Mouse (Mus musculus) cerebellum, adult 11-12 months (tissue): ENCODE measurements around the gene Rps6kl1.
A peak's percentile ranks its signal among the peaks of the same experiment; 100 is the strongest.

Experiments used
- DNase-seq: peaks from one replicate; pipeline ENCODE4 v3.0.0; 2022

Gene Rps6kl1

DNA sequence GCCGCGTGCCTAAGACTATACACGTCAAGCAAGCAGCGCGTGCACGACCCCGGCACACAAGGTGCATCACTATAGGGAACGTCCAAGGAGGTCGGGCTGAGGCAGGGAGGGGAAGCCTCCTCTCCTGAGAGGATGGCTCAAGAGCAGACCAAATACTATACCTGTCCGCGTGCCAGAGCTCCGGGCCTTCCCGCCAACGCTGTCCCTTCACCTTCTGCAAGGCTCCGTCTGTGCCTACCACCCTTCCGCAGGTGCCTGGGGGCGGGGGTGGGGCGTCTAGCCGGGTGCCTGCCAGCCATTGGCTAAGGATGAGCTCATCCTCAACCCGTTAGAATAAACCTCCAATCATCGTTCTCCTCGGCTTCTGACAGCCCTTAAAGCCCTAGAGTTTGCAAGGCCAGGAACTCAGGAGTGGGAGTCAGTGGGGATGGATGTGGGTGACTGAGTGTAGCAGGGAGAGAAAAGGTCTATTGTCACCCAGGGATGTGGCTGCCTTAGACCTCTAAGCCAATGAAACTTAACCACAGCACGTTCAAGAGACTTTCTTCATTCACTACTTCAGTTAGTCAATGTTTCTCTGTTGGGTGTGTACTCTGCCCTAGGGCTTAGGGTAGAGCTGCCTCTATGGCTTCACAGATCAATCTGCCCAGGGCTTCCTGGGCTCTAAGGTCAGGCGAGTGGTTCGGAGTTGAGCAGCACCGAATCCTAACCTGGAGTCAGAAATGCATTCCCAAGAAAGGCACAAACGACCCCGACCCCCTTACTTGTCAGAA, at the start of gene Rps6kl1:
Gene Rps6kl1, minus strand, starts transcription at position 263 of the 773 bp plus-strand sequence.
- peak; percentile 91 for DNase-seq

GRCm38 (mm10) chr12:85199954-85200353, 48.9 kb upstream of the Rps6kl1 start:
- no peak for DNase-seq

GRCm38 (mm10) chr12:85197936-85198335, 46.9 kb upstream of the Rps6kl1 start:
- DNase-seq, result no peak

DNA sequence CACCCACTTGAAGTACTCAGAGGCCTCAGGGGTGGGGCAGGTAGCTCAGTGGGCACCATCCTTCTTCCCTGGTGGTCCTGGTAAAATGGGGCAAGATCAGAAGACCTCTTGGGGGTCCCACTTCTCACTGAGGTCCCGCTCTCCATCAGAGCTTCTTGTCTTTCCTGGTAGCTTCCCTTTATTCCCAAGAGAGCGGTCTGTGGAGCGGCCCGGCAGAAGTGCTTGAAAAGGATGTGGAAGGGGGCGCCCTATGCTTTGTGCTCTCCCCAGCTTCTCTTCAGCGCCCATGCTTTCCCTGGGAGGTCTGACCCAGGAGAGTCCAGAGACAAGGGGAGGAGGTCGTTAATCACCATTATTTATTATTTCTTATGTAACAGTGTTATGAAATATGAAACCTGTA, 46.3 kb upstream of the Rps6kl1 start:
- DNase-seq, result no peak

DNA sequence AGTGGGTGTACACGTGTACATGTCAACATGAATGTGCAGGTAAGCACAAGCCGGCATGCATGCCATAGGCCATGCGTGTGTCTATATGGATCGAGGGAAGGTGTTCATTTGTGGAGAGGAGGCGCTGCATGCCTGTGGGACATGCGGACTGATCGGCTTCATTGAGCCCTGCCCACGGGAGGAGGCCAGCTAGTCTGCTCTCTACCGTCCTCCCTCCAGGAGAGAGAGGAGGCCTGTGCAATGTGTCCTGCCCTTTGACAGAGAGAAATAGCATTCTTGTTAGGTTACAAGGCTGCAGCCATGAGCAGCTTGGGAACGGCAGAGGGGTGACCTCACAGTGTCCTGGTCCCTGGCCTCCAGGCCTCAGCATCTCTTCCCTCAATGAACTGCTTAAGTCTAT, 45.1 kb upstream of the Rps6kl1 start:
- no peak for DNase-seq

DNA sequence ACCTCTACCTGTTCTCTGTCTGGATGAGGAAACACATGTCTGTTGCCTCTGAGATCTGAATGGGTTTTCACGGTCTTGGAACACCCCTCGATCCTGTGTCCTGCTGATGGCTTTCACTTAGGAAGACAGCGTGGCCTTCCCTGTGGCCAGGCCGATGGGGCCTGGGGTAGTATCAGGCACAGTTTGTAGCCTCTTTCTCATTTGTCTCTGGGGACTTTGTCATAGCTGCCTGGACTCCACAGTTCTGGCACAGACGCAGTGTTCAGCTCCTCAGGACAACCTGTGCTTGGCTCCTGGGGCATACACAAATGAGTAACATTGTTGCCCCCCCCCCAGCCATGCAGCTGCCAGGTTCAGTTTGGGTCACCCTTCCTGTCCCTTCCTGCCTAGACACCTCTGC, 44.0 kb upstream of the Rps6kl1 start:
- no peak for DNase-seq

DNA sequence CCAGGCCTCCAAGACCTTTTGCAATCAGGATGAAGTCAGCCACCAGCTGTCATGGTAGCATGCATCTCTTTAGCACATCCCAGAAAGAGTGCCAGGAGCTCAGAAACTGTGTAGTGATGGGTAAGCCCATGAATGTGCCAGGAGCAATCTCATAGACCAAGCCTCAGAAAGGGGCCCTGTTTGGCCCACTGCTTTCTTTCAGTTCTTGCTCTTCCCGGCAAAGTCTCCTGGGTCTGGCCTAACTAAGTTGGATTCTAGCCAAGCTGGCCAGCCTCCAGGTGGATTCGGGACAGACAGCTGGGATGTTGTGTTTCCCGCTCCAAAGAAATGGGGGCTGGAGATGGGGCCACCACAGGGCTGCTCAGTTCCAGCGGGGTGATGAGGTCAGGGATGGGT, 43.6 kb upstream of the Rps6kl1 start:
- DNase-seq, result no peak

GRCm38 (mm10) chr12:85193923-85194622, 43.0 kb upstream of the Rps6kl1 start:
- no peak for DNase-seq

- DNase-seq, result no peak
These were observed 42.1 kb upstream of the Rps6kl1 start for GRCm38 (mm10) chr12:85193146-85193545.

DNA sequence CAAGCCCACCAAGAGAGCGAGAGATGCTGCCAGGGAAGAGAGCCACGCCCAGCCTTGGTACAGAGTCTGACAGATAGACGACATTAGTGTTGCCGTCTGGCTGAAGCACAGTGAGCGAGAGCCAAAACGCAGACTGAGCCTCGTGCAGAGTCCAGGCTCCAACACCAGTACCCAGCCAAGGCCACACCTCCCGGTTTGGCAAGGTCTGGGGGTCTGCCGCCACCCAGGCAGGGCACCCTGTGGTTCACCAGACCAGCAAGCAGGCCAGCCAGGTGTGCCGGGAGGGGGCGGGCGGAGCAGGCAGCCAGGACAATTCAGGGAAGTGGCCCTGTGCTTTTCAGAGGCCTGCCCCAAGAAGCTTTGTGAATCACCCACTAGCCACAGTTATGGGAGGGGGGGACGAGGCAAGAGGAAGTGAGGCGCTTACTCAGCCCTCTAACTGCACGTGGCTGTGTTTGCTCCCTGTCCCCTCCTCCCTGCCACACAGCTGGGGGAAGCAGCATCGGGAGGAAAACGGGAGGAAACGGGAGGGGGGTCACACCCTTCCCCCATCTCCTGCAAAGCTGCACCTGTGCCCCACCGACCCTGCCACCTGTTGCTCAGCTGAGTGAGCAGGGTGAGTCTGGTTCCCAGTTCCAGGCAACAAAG, 41.5 kb upstream of the Rps6kl1 start:
- no peak for DNase-seq

DNA sequence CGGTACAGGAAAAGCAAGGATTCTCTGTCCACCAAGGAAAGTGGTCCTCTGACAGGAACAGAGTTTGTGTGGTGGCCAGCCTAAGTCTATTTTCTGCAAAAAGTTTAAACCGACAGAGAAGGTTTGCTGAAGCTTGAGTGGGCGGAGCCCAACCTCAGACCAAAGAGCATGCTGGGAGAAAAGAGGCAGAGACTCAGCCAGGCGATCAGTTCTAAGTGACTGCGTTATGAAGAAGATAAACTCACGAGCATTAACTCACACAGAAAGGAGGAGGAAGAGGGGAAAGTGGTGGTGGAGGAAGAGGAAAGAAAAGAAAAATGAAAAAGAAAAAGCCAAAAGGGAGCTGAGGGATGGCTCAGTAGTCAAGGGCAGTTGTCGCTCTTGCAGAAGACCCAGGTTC, 39.2 kb upstream of the Rps6kl1 start:
- no peak for DNase-seq

DNA sequence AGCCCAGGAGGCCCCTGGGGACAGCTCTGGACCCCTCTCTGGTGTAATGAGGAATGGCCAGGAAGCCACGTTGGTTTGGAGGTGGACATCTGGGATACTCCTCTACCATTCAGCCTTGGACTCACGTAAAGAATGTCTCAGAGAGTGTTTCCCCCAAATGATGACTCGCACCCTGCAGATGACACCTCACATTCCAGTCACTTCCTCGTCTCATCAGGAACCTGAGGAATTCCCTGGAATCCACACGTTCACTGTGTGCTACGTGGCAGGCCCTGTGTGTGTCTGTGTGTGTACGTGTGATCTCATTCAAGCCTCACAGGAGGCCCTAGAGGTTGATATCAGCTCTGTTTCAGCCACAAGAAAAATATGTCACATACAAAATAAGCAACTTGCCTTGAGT, 35.3 kb upstream of the Rps6kl1 start:
- no peak for DNase-seq

- DNase-seq, result no peak
These were observed 34.7 kb upstream of the Rps6kl1 start for GRCm38 (mm10) chr12:85185810-85186209.

DNA sequence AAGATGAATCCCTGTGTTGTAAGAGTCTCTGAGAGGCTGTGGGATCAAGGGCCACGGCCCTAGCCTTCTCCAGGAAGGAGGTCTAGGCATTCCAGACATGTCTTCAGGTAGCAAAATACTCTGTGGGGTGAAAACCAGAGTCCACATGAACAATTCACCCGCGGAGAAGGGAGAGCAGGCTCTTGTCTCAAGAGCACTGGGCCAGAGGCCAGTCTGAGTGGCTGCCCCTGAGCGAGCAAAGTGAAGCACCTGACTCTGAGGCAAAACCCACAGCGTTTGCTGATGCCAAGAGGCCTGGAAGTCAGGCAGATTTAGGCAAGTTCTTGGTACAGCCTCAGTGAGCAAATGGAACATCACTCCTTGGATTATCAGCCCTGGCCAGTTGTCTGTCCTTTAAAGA, 33.1 kb upstream of the Rps6kl1 start:
- DNase-seq, result no peak

DNA sequence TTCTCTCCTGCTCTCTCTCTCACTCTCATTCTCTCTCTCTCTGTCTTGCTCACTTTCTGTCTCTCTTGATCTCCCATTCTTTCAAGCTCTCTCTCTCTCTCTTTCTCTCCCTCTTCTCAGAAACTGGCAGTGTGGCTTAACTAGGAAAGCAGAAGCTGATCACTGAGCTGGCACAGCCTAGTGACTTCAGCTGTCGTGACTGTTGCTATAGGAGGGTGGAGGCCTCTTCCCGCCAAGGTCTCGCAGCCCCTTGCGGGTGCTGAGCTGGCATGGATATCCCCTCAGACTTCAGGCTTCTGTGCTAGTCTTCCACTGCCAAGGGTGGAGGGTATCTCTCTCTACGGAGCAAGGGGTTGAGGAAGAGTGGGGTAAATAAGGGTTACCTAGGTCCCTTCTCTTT, 31.8 kb upstream of the Rps6kl1 start:
- no peak for DNase-seq

GRCm38 (mm10) chr12:85182345-85182643, 31.2 kb upstream of the Rps6kl1 start:
- DNase-seq, result no peak

GRCm38 (mm10) chr12:85181475-85182344, 30.6 kb upstream of the Rps6kl1 start:
- DNase-seq, result no peak

DNA sequence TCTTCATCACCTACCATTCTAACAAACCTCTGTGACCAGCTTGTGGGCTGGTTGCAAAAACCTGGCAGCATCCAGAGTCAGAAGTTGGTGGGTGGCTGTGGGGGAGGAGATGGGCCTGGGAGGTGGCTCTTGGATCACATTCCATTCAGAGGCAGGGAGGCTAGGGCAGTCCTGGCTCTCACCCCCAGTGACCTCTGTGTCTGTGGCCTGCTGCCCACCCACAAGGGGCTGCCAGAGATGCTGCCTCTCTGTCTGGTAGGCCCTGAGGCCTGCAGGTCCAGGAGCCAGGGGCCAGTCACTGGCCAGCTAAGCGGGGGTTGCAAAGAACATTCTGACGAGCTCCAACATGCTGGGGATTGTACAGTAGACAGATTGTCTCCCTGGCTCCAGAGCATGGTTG, 27.2 kb upstream of the Rps6kl1 start:
- DNase-seq, result no peak

DNA sequence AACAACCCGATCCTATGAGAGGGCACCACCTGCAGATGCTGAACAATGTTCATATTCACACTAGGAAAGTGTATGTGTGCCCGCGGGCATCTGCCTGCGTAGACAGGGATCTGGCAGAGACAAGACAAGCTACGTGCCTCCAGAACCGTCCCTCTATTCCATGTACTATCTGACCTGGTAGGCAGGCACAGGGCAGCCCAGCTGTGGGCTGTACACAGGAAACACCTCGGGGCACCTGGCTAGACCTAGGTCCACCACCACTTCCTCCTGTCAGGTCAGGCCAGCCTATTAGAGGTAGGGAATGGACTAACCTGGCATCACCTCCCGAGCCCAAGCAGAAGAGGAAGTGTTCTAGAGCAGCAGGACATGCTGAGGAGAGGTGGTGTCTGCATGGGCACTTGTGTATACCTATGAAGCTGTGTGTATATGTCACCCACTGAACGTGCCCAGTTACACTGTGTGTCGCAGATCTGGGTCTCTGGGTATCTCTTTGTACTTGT, 26.7 kb upstream of the Rps6kl1 start, which contains the start of gene Pgf:
Gene Pgf, minus strand, starts transcription at position 51 of the 500 bp plus-strand sequence.
- no peak for DNase-seq

DNA sequence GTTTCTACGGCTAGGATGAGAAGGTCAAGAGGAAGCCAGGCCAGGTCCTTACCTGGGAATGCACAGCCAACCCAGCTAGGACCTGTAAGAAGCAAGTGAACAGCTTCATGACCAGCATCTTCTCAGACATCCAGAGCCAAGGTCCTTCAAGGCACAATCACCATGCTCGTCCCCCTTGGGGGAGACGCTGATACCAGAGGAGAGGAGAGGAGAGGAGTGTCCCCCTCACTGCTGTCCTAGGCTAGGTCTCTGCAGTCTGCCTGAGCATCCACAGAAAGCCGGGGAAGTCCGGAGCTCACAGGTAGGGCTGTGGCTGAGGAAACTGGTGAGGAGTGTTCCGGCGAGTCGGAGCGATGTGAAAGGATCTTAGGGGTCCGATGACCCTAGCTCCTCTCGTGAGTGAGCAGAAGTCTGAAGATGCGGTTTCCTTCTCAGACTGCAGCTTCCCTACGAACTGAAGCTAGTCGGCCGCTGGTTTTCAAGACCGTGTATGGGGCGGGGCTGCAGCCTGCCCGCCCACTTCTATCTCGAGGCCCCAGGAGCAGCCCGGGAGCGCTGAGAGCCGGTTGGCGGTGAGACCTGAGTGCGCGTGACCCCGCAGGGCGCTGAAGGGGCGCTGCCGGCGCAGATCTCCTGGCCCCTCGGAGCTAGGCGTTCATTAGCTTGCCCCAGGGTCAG, 25.9 kb upstream of the Rps6kl1 start:
- no peak for DNase-seq

- DNase-seq, result no peak
These were observed 25.1 kb upstream of the Rps6kl1 start for GRCm38 (mm10) chr12:85175926-85176845.
